Mouse (Mus musculus): ENCODE data around the gene Higd2a.

Higd2a gene

GRCm38 (mm10) chr13:54621155-54621932 lies 31.3 kb downstream of the Higd2a start, which contains the start of gene Faf2:
TSS of gene Faf2 (plus strand) at chr13:54621784.
- DNase-seq = peak; percentile 97 to 100

DNA sequence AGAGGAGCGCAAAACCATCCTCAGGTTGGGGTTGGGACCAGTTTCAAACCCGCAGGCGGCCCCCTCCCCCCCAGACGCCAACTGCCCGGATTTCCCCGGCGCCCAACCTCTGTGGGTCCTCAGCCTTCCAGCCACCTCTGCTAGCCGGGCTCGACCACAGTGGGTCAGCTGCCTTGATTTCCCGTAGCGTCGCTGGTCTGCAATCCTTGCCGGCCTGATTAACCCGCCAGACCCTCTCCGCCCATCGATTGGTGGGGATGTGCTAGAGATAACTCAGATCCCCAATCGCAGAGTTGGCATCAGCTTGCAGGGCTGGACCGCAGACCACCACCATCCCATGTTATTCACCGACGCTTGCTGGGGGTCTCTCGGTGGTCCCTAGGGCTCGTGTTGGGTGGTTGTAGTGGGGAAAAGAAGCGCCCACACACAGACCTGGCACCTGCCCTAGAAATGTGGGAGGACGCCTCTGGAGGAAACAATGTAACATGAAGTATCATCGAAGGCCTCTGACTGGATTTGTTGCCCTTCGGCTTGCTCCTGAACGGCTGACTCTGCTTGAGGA lies 32.0 kb downstream of the Higd2a start:
- peak in 1 of 2 experiments; percentile 28 for DNase-seq

- no peak for DNase-seq
Measured at GRCm38 (mm10) chr13:54629128-54629527, 39.1 kb downstream of the Higd2a start.

GRCm38 (mm10) chr13:54632731-54633277 lies 42.8 kb downstream of the Higd2a start:
- peak in 1 of 2 experiments; percentile 55 for DNase-seq

GRCm38 (mm10) chr13:54635011-54635410 lies 45.0 kb downstream of the Higd2a start:
- no peak for DNase-seq
